Mouse (Mus musculus) heart, postnatal 0 days (tissue): ENCODE measurements around the gene Fry.

Experiments
- CTCF ChIP-seq: IDR thresholded peaks from 2 replicates; pipeline ENCODE4 v1.5.1; 2016; ENCODE audit warnings: antibody characterized with exemption, control low read depth, low read depth
- EP300 ChIP-seq: IDR thresholded peaks from 2 replicates; pipeline ENCODE4 v1.6.1; 2016; ENCODE audit warnings: antibody characterized with exemption, low read depth

- no peak; the same call in 1 of the 2 replicates for TF ChIP-seq CTCF
- no peak for TF ChIP-seq EP300
Measured at GRCm38 (mm10) chr5:150394645-150395044, 276.2 kb downstream of the Fry start.
